Mouse (Mus musculus) cerebellum, adult 2 months (tissue): ENCODE data around the gene Ctdsp1.

Experiments
- CTCF ChIP-seq: fragments of 200-500 bp; IDR thresholded peaks from 2 replicates; pipeline ENCODE4 v1.5.1; 2011; ENCODE audit warnings: low read depth, mild to moderate bottlenecking, control low read depth, low read length, moderate library complexity, borderline replicate concordance; ENCODE audit not compliant: insufficient read depth
- POLR2A ChIP-seq: fragments of 200-500 bp; IDR thresholded peaks from 2 replicates; pipeline ENCODE4 v1.6.1; 2011; ENCODE audit warnings: low read length, control low read depth, borderline replicate concordance; ENCODE audit not compliant: insufficient read depth

DNA sequence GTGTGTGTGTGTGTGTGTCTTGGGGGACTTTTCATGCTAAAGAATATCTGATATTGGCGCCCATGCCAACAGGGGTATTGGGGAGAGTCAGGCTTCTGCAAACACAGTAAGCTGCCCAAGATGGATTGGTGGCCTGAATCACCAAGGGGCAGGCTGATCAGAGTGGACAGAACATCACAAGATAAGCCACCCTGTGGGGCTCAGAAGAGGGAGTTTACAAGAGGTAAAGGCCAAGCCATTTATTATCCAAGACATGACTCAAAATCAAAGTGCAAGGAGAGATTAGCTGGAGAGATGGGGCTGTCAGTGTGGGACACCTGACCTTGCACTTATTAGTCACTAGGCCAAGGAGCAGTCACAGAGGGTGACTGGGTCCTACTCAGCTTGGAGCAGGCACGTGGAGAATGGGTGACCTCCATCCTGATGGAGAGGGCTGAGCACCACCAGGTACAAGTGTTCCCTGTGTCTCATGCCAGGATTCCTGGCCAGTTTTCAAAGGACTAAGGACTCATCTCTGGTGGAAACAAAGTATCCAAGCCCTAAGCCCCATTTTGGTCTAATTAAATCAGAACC is 20.5 kb downstream of the Ctdsp1 start:
- TF ChIP-seq CTCF (no peak), POLR2A (no peak)
